Mouse (Mus musculus): Measurements from ENCODE around the gene Dnajb8. TPM values are rescaled to one million over a fixed set of nuclear protein-coding genes. Genes with fewer than 3 reads are reported as not detected.

The Dnajb8 gene
- not detected in 2 replicates for polyA plus RNA-seq (2012)

DNA sequence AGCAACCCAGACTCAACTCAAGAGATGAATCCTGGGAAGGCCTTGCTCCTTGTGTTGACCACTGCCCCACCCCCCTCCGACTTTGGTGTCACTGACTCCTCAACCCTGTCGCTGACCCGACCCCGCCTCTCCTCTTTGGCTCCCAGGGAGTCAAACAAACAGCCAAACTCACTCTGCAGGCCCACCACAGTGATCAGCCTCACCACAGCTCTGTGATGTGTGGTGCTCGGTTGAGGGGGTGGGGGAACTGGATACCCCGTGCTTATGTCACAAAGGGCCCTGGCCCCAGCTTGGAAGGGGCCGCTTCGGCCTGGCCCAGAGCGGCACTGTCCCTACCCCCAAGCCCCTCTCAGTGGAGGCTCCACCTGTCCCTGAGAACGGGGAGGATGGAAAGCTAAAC is at the start of gene Dnajb8:
Dnajb8 (plus strand) TSS at position 301 of the 400 bp plus-strand sequence.

DNA sequence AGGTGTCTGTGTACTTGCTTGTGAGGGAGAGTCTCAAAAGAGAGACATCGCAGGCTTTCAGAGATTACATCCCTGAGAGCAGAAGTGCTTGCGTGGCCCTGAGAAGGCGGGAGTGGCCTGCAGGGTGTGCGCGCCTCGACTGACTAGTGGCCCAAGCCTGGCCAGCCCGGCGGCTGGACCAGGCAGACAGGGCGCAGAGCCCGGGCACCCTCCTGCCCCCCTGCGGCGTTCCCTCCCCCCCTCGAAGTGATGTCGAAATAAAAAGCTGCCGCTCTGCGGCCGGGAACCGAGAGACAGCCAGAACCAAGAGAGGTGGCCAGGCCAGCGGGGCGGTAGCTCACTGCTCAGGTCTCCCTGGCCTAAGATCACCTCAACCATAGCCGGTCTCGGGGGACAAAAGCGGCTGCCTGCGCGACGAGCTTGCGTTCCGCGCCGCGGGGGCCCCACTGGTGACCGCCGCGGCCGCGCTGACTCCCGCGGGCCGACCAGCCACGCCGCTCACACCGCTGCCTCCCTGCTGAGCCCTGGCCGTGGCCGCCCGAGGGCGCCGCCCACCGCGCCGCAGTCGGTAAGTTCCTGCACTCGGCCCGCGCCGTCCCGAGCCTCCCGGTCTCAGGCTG is 28.5 kb upstream of the Dnajb8 start, which contains the start of gene Gata2:
Gata2 (plus strand) TSS at position 459 of the 620 bp plus-strand sequence.

Other genes starting within 250 kb of the Dnajb8 start
- 163 and 296 TPM in 2 replicates for gene H1fx, start 240.6 kb upstream of the Dnajb8 start, polyA plus RNA-seq (2012)
- 105 and 106 TPM in 2 replicates for gene Rab7, start 177.0 kb upstream of the Dnajb8 start, polyA plus RNA-seq (2012)
- 81.3 and 91.4 TPM in 2 replicates for gene Rpn1, start 137.8 kb upstream of the Dnajb8 start, polyA plus RNA-seq (2012)
- gene Gata2, start 28.4 kb upstream of the Dnajb8 start, polyA plus RNA-seq (2012) = 351 and 598 TPM in 2 replicates
- 23.7 and 27.7 TPM in 2 replicates for gene Eefsec, start 224.3 kb downstream of the Dnajb8 start, polyA plus RNA-seq (2012)
- 31.2 and 39.9 TPM in 2 replicates for gene Ruvbl1, start 243.1 kb downstream of the Dnajb8 start, polyA plus RNA-seq (2012)